Mouse (Mus musculus): ENCODE measurements around the gene Rcan2.
"Not testable (repeated sequence)": the region's sequence is repeated elsewhere in the genome, so short reads cannot be mapped to it uniquely, and the experiment has no call there.

Rcan2 gene

DNA sequence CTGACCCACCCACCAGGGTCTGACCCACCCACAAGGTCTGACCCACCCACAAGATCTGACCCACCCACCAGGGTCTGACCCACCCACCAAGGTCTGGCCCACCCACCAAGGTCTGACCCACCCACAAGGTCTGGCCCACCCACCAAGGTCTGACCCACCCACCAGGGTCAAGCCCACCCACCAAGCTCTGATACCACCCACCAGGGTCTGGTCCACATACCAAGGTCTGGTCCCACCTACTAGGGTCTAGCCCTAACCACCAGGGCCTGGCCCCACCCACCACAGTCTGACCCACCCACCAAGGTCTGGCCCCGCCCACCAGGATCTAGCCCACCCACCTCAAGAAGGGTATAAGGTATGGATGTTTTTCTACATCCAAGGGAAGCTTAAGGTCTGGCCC is 15.3 kb downstream of the Rcan2 start:
- no peak for TF ChIP-seq NANOG (IDR thresholded peaks at IDR 0.05; ENCODE audit: borderline replicate concordance, low read length)
- TF ChIP-seq CTCF (conservative IDR thresholded peaks at IDR 0.05; ENCODE audit: low read length), result no peak
- no peak for TF ChIP-seq POU5F1 (IDR thresholded peaks at IDR 0.05; ENCODE audit: borderline replicate concordance, low read length)

DNA sequence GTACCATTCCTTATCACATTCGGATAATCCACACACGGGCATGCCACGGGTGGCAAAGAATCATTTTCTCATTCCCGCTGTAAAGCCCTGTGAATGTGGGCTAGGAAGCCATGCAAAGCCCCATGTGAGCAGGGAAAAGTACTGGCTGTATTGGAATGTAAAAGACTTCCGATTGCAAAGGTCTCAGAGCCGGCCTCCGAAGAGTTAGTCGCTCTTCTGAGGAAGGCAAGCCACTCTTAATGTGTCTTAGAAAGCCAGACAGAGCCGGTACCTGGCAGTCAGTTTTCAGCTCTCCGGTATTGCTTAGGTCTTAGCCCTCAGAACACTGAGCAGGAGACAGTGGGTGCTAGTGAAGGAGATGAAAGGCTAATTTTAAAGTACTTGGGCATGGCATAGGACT is 16.0 kb downstream of the Rcan2 start:
- no peaks in the 10 kb centered on the region for H3K27me3 ChIP-seq (ENCODE audit: insufficient read depth, low read length)
- no peak for TF ChIP-seq POU5F1 (IDR thresholded peaks at IDR 0.05; ENCODE audit: borderline replicate concordance, low read length)
- H3K4me1 ChIP-seq (replicated peaks; ENCODE audit: low read depth, low read length), result peaks cover 20% of the 10 kb centered on the region
- peak overlapping the region; percentile 53 for H3K4me3 ChIP-seq (replicated peaks; ENCODE audit: low read length)
- no peaks in the 10 kb centered on the region for H3K9me3 ChIP-seq (ENCODE audit: low read length)
- no peaks in the 10 kb centered on the region for H3K36me3 ChIP-seq (ENCODE audit: insufficient read depth, low read length)

More for the DNA sequence above, 15.3 kb downstream of the Rcan2 start:
- H3K36me3 ChIP-seq (ENCODE audit: insufficient read depth, low read length), result no peaks in the 10 kb centered on the region
- peak overlapping the region; percentile 53 for H3K4me3 ChIP-seq (replicated peaks; ENCODE audit: low read length)
- H3K4me1 ChIP-seq (replicated peaks; ENCODE audit: low read depth, low read length), result peaks cover 20% of the 10 kb centered on the region
- no peaks in the 10 kb centered on the region for H3K9me3 ChIP-seq (ENCODE audit: low read length)
- no peaks in the 10 kb centered on the region for H3K27me3 ChIP-seq (ENCODE audit: insufficient read depth, low read length)

DNA sequence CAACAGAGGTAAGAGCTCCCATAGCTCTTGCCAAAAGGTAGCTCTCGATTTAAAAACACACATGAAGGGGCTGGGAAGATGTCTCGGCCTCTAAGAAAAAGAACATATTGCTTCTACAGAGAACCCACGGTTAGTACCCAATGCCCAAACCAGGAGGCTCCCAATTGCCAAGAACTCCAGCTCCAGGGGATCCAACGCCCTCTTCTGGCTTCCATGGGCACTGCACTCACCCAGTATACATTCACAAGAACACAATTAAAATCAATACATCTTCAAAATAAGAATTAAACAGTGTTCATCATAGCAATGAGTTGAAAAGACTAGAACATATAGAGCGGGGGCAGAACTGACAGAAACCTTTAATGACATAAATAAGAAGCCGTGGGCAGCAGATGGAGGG is 17.2 kb downstream of the Rcan2 start:
- Histone ChIP-seq H3K36me3 (ENCODE audit: insufficient read depth, low read length) (no peaks in the 10 kb centered on the region), H3K4me1 (replicated peaks; ENCODE audit: low read depth, low read length) (peaks cover 23% of the 10 kb centered on the region), H3K27me3 (ENCODE audit: insufficient read depth, low read length) (no peaks in the 10 kb centered on the region), H3K4me3 (replicated peaks; ENCODE audit: low read length) (no peak overlapping the region), H3K9me3 (ENCODE audit: low read length) (no peaks in the 10 kb centered on the region)
- no peak for TF ChIP-seq POU5F1 (IDR thresholded peaks at IDR 0.05; ENCODE audit: borderline replicate concordance, low read length)
- peak; percentile 93 for TF ChIP-seq CTCF (conservative IDR thresholded peaks at IDR 0.05; ENCODE audit: low read length)
- TF ChIP-seq NANOG (IDR thresholded peaks at IDR 0.05; ENCODE audit: borderline replicate concordance, low read length), result no peak

DNA sequence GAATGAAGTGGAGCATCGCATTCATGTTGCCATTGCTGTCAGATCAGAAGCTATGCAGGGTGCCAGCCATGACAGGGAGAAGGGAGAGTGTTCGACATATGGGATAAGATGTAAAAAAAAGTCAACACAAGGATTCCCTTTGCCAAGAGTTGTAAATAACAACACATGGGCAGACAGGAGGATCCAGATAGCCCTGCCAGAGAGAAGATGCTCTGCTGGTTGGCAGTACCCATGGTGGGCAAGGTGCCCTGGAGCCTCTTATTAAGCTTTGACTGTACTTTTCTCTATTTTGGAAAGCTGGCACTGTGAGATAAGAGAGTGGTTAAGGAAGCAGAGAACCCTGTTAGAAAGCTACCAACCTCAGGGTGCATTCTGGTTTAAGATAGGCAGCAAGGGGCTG is 19.8 kb downstream of the Rcan2 start:
- H3K9me3 ChIP-seq (ENCODE audit: low read length), result no peaks in the 10 kb centered on the region
- H3K4me3 ChIP-seq (replicated peaks; ENCODE audit: low read length), result no peak overlapping the region
- TF ChIP-seq CTCF (conservative IDR thresholded peaks at IDR 0.05; ENCODE audit: low read length), result no peak
- no peak for TF ChIP-seq POU5F1 (IDR thresholded peaks at IDR 0.05; ENCODE audit: borderline replicate concordance, low read length)
- no peak for TF ChIP-seq NANOG (IDR thresholded peaks at IDR 0.05; ENCODE audit: borderline replicate concordance, low read length)
- no peaks in the 10 kb centered on the region for H3K27me3 ChIP-seq (ENCODE audit: insufficient read depth, low read length)
- no peaks in the 10 kb centered on the region for H3K36me3 ChIP-seq (ENCODE audit: insufficient read depth, low read length)
- H3K4me1 ChIP-seq (replicated peaks; ENCODE audit: low read depth, low read length), result peaks cover 37% of the 10 kb centered on the region

DNA sequence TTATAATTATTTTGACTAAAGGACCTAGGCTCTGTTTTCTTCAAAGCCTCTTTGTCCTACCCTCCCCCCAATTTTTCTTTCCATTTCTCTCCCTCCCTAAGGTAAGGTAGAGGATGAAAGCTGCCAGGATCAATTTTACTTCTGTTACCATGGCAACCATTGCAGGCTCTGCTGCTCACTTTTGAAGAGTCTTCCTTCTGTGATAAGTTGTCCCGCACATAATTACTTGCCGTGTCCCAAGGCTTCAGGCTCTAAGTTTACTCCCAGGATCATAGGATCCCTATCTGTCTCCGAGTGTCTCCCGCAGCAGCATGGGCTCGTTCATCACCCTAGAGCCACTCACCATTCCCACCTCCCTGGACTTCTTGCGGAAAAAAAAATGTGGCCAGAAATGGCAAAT is 21.1 kb downstream of the Rcan2 start:
- TF ChIP-seq POU5F1 (IDR thresholded peaks at IDR 0.05; ENCODE audit: borderline replicate concordance, low read length) (no peak), NANOG (IDR thresholded peaks at IDR 0.05; ENCODE audit: borderline replicate concordance, low read length) (no peak), CTCF (conservative IDR thresholded peaks at IDR 0.05; ENCODE audit: low read length) (no peak)
- Histone ChIP-seq H3K4me3 (replicated peaks; ENCODE audit: low read length) (no peak overlapping the region), H3K4me1 (replicated peaks; ENCODE audit: low read depth, low read length) (peaks cover 41% of the 10 kb centered on the region), H3K36me3 (ENCODE audit: insufficient read depth, low read length) (no peaks in the 10 kb centered on the region), H3K27me3 (ENCODE audit: insufficient read depth, low read length) (no peaks in the 10 kb centered on the region), H3K9me3 (ENCODE audit: low read length) (no peaks in the 10 kb centered on the region)

DNA sequence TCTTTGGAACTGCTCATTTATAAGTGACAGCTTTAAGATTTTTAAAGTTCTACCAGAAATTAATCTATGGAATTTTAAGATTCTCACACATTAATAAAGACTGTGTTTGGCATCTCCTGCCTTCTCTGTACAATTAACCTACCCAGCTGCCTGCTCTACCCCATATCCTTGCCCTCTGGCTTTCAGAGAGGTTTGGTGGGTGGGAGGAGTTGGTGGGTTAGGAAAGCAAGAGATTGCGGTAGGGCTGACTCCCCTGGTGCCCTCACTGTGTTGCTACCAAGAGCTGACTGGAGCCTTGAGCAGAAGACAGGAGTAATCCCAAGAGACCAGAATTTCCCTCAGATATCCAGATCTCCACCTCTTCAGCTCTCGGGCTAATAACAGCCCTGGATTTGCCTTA is 21.5 kb downstream of the Rcan2 start:
- no peaks in the 10 kb centered on the region for H3K36me3 ChIP-seq (ENCODE audit: insufficient read depth, low read length)
- TF ChIP-seq NANOG (IDR thresholded peaks at IDR 0.05; ENCODE audit: borderline replicate concordance, low read length) (no peak), POU5F1 (IDR thresholded peaks at IDR 0.05; ENCODE audit: borderline replicate concordance, low read length) (no peak)
- H3K27me3 ChIP-seq (ENCODE audit: insufficient read depth, low read length), result no peaks in the 10 kb centered on the region

DNA sequence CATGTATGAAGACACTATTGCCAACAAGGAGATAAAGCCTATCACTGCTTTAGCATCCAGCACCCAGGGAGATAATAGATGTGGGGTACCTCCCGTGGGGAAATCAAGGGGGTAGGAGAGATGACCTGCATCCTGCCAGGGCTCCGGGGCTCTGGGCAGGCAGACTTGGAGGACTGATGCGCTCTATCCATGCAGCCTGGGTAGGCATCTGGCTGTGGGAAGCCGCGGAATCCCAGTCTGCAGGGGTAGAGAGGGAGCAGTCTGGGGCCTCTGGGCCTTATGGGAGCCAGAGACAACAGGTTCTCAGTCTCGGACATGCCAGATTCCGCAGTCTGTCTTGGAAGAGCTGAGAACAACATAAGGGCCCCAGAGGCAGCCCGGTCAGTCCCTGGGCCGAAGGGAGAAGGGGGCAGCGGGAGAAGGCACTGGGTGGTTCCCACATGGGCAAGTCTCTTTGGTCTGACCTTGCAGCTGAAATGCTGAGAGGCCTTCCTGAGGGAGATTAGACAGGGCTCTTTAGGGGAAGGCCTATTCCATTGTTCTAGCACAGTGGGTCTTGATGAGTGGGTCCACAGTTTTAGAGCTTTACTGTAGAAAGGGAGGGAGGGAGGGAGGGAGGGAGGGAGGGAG is 23.7 kb downstream of the Rcan2 start:
- H3K36me3 ChIP-seq (ENCODE audit: insufficient read depth, low read length), result no peaks in the 10 kb centered on the region
- no peaks in the 10 kb centered on the region for H3K9me3 ChIP-seq (ENCODE audit: low read length)
- H3K27me3 ChIP-seq (ENCODE audit: insufficient read depth, low read length), result no peaks in the 10 kb centered on the region
- peaks cover 31% of the 10 kb centered on the region for H3K4me1 ChIP-seq (replicated peaks; ENCODE audit: low read depth, low read length)
- TF ChIP-seq POU5F1 (IDR thresholded peaks at IDR 0.05; ENCODE audit: borderline replicate concordance, low read length) (no peak), NANOG (IDR thresholded peaks at IDR 0.05; ENCODE audit: borderline replicate concordance, low read length) (peak; percentile 36; the same call in 1 of the 2 replicates)
- peak overlapping the region; percentile 65 for H3K4me3 ChIP-seq (replicated peaks; ENCODE audit: low read length)

More for the DNA sequence above, 21.5 kb downstream of the Rcan2 start:
- H3K4me3 ChIP-seq (replicated peaks; ENCODE audit: low read length), result no peak overlapping the region
- peaks cover 41% of the 10 kb centered on the region for H3K4me1 ChIP-seq (replicated peaks; ENCODE audit: low read depth, low read length)
- H3K9me3 ChIP-seq (ENCODE audit: low read length), result no peaks in the 10 kb centered on the region

DNA sequence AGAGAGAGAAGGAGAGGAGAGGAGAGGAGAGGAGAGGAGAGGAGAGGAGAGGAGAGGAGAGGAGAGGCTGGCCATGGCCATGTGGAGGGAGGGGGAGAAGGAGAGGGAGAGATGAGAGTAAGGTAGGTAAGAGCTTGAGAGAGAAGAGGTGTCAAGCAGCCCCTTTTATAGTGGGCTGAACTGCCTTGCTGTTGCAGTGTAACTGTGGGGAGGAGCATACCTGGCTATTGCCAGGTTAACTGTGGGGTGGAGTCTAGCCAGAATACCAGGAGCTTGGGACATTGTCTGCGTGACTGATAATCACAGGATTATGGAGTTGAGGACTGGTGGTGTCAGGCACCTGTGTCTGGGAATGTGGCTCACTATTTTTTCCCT is 24.2 kb downstream of the Rcan2 start:
- not testable (repeated sequence) for H3K9me3 ChIP-seq (ENCODE audit: low read length); H3K36me3 ChIP-seq (ENCODE audit: insufficient read depth, low read length); H3K27me3 ChIP-seq (ENCODE audit: insufficient read depth, low read length); H3K4me3 ChIP-seq (replicated peaks; ENCODE audit: low read length)
- H3K4me1 ChIP-seq (replicated peaks; ENCODE audit: low read depth, low read length), result peaks cover 29% of the 10 kb centered on the region

DNA sequence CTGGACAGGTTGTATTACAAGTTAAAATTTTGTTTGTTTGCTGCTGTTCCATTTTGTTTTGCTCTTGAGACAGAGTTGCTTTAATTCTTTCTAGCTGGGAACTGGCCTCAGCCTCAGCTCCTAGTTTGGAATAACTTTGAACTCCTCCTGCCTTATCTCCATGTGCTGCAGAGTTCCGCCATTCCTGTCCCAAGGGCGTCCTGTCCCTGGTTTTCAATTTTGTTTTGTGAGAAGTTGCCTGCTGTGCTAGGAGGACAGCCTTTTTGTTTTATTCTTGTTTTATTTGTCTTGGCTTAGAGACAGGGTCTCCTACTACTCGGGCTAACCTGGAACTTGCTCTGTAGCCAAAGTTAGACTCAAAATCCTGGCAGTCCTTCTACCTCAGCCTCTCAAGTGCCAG is 26.1 kb downstream of the Rcan2 start:
- peaks cover 35% of the 10 kb centered on the region for H3K4me1 ChIP-seq (replicated peaks; ENCODE audit: low read depth, low read length)
- H3K9me3 ChIP-seq (ENCODE audit: low read length), result no peaks in the 10 kb centered on the region
- no peaks in the 10 kb centered on the region for H3K36me3 ChIP-seq (ENCODE audit: insufficient read depth, low read length)
- no peak overlapping the region for H3K4me3 ChIP-seq (replicated peaks; ENCODE audit: low read length)
- H3K27me3 ChIP-seq (ENCODE audit: insufficient read depth, low read length), result no peaks in the 10 kb centered on the region
- no peak for TF ChIP-seq CTCF (conservative IDR thresholded peaks at IDR 0.05; ENCODE audit: low read length)
- no peak for TF ChIP-seq POU5F1 (IDR thresholded peaks at IDR 0.05; ENCODE audit: borderline replicate concordance, low read length)
- TF ChIP-seq NANOG (IDR thresholded peaks at IDR 0.05; ENCODE audit: borderline replicate concordance, low read length), result no peak

All from E14TG2a.4 (cell line).